ENCODE assay signal across 8 mouse cellular contexts in the genomic region with DNA sequence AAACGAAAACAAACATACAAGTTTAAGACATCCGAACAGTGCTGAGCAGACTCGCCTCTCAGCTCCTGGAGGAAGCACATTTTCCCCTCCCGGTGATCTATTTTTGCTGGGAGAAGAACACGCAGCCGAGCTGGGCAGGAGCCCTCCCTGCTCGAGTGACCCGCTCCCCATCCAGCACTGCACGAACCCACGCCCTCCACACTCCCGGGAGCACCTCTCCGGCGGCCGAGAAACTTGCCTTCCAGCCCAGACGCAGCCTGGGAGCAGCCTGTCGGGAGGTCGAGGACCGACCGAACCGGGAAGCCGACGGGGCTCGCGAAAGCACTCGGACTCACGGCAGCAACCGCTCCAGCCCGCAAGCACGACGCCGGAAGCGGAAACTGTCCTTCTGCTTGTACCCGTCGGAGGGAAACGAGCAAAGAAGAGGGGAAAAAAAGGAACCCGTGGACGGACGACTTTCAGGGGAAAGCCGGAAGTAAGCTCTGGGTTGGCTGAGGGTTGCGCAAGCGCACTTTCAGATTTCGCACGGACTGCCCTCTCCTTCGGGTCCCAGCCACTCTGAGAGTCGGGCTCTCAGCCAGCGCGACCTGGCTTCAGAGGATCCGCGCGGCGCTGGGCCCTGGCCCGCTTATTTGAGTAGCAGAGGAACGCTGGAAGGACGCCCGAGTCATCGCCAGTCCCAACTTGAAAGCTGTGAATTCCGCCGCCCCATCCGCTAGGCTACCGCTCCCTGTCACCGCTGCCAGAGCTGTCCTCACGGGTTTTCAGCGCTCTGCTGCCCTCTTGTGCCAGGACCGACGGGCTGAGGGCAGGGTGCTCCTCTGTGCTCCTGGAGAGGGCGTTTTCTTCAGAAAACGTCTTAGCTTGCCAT. TPM values are rescaled to one million over a fixed set of nuclear protein-coding genes. Genes with fewer than 3 reads are reported as not detected.
DNase-seq lines count a peak whose midpoint lies in the region; ATAC-seq and TF ChIP-seq lines count a peak whose summit lies in the region.

Gene Bms1 (minus strand): TSS at position 425 of the 871 bp plus-strand sequence.

- ATAC-seq in heart, embryonic 11.5 days (replicated peaks; ENCODE audit: insufficient number of reproducible peaks, low FRiP score, low TSS enrichment): peak; percentile 93
- peak; percentile 98 for ATAC-seq in kidney, embryonic 16.5 days (ENCODE audit: low FRiP score, low TSS enrichment)

- no peaks in the 10 kb centered on the region for H3K27me3 ChIP-seq in C2C12 (ENCODE audit: control insufficient read depth, insufficient read depth, insufficient read length)
- no peaks in the 10 kb centered on the region for H3K27me3 ChIP-seq in erythroblast, embryonic 14.5 days (ENCODE audit: control insufficient read depth)
- no peaks in the 10 kb centered on the region for H3K27me3 ChIP-seq in heart, embryonic 11.5 days (ENCODE audit: control insufficient read depth, insufficient read depth, low read length)
- H3K27me3 ChIP-seq in kidney, embryonic 16.5 days (ENCODE audit: insufficient read depth, low read length): no peaks in the 10 kb centered on the region
- H3K27me3 ChIP-seq in liver, adult 2 months (ENCODE audit: control insufficient read depth, insufficient read depth, low read length): no peaks in the 10 kb centered on the region
- no peaks in the 10 kb centered on the region for H3K27me3 ChIP-seq in myocyte (ENCODE audit: control insufficient read depth, insufficient read depth, insufficient read length)
- H3K27me3 ChIP-seq in splenic B cell, adult 2 months (ENCODE audit: control insufficient read depth, insufficient read depth, low read length, poor library complexity, severe bottlenecking): no peaks in the 10 kb centered on the region

- H3K4me2 ChIP-seq in heart, embryonic 11.5 days: peak within 1 kb of the TSS; percentile 68
- H3K4me2 ChIP-seq in kidney, embryonic 16.5 days (replicated peaks; ENCODE audit: low read depth, low read length): peak within 1 kb of the TSS; percentile 71
- H3K4me2 ChIP-seq in myocyte (ENCODE audit: low read depth): peak within 1 kb of the TSS; percentile 79

- WGBS in heart, embryonic 11.5 days (ENCODE audit: insufficient replicate concordance): under 1% methylated on average over 67 of the region's 67 CpGs
- under 1% methylated on average over 67 of the region's 67 CpGs for WGBS in kidney, embryonic 16.5 days
- under 1% methylated on average over 67 of the region's 67 CpGs for WGBS in liver, adult 2 months

- peak; percentile 99 for DNase-seq in brain, embryonic 14.5 days (ENCODE audit: low read depth)
- peak; percentile 95 for DNase-seq in liver, adult 2 months (ENCODE audit: extremely low read depth, low read depth, low spot score)
- DNase-seq in splenic B cell, adult 2 months (ENCODE audit: low read depth, low spot score): peak; percentile 97

- 0 out of 2 replicates have a peak within 1 kb of the TSS, but pooled peaks have one; percentile 16 for H3K27ac ChIP-seq in heart, embryonic 11.5 days (ENCODE audit: low read depth, low read length)
- H3K27ac ChIP-seq in kidney, embryonic 16.5 days (ENCODE audit: low read length): peak within 1 kb of the TSS; percentile 84
- peak within 1 kb of the TSS; percentile 50 for H3K27ac ChIP-seq in liver, adult 2 months (replicated peaks; ENCODE audit: insufficient read depth, low read depth, low read length)

- H3K79me3 ChIP-seq in C2C12 (ENCODE audit: low read depth): peaks cover 19% of the 10 kb centered on the region

- peak within 1 kb of the TSS; percentile 75 for H3K9ac ChIP-seq in heart, embryonic 11.5 days (ENCODE audit: low read depth, low read length)
- H3K9ac ChIP-seq in kidney, embryonic 16.5 days (replicated peaks; ENCODE audit: low read length): peak within 1 kb of the TSS; percentile 78
- H3K9ac ChIP-seq in liver, adult 2 months (ENCODE audit: low read depth, low read length): peak within 1 kb of the TSS; percentile 88

- no peaks in the 10 kb centered on the region for H3K9me3 ChIP-seq in erythroblast, embryonic 14.5 days (ENCODE audit: control insufficient read depth, low read length)
- no peaks in the 10 kb centered on the region for H3K9me3 ChIP-seq in heart, embryonic 11.5 days (replicated peaks; ENCODE audit: control insufficient read depth, low read length)
- H3K9me3 ChIP-seq in kidney, embryonic 16.5 days (ENCODE audit: low read length): no peaks in the 10 kb centered on the region

- H3ac ChIP-seq in C2C12 (ENCODE audit: control insufficient read depth, insufficient read length, low read depth): peak within 1 kb of the TSS; percentile 97
- H3ac ChIP-seq in myocyte (ENCODE audit: control insufficient read depth, insufficient read length): peak within 1 kb of the TSS; percentile 54

- H3K36me3 ChIP-seq in C2C12 (ENCODE audit: control insufficient read depth, insufficient read depth) (peaks cover 38% of the 10 kb centered on the region), myocyte (ENCODE audit: control insufficient read depth, insufficient read depth) (peaks cover 15% of the 10 kb centered on the region)
- peaks cover 34% of the 10 kb centered on the region for H3K36me3 ChIP-seq in erythroblast, embryonic 14.5 days (ENCODE audit: control insufficient read depth)
- peaks cover 6% of the 10 kb centered on the region; the same call in 1 of the 2 replicates for H3K36me3 ChIP-seq in heart, embryonic 11.5 days (ENCODE audit: control insufficient read depth, insufficient read depth, low read length)
- peaks cover 22% of the 10 kb centered on the region for H3K36me3 ChIP-seq in kidney, embryonic 16.5 days (ENCODE audit: insufficient read depth, low read length)
- H3K36me3 ChIP-seq in liver, adult 2 months (ENCODE audit: control insufficient read depth, insufficient read depth, low read length): peaks cover 11% of the 10 kb centered on the region
- peaks cover 7% of the 10 kb centered on the region; the same call in 1 of the 2 replicates for H3K36me3 ChIP-seq in splenic B cell, adult 2 months (ENCODE audit: control insufficient read depth, insufficient read depth, low read length, poor library complexity, severe bottlenecking)

- peak within 1 kb of the TSS; percentile 95 for H3K4me3 ChIP-seq in C2C12 (ENCODE audit: insufficient read depth, poor library complexity, severe bottlenecking)
- H3K4me3 ChIP-seq in erythroblast, embryonic 14.5 days (replicated peaks): peak within 1 kb of the TSS; percentile 97
- peak within 1 kb of the TSS; percentile 61 for H3K4me3 ChIP-seq in heart, embryonic 11.5 days (ENCODE audit: low read depth, low read length)
- H3K4me3 ChIP-seq in kidney, embryonic 16.5 days (ENCODE audit: low read length): peak within 1 kb of the TSS; percentile 77
- H3K4me3 ChIP-seq in liver, adult 2 months (ENCODE audit: insufficient read depth, low read depth, low read length): peak within 1 kb of the TSS; percentile 89
- peak within 1 kb of the TSS; percentile 76 for H3K4me3 ChIP-seq in myocyte

- TF ChIP-seq CTCF in C2C12 (IDR thresholded peaks at IDR 0.05; ENCODE audit: control insufficient read depth, insufficient read depth, insufficient read length): peak; percentile 94
- peak; percentile 91 for TF ChIP-seq CTCF in brain, embryonic 14.5 days (IDR thresholded peaks at IDR 0.05; ENCODE audit: borderline replicate concordance, extremely low read depth, insufficient read depth, insufficient read length)
- TF ChIP-seq CTCF in liver, adult 2 months (IDR thresholded peaks at IDR 0.05; ENCODE audit: low read depth, low read length): peak; percentile 97

- peaks cover 45% of the 10 kb centered on the region for H3K79me2 ChIP-seq in C2C12 (ENCODE audit: control insufficient read depth, insufficient read depth)
- peaks cover 5% of the 10 kb centered on the region; the same call in 1 of the 2 replicates for H3K79me2 ChIP-seq in liver, adult 2 months (ENCODE audit: control insufficient read depth, insufficient read depth, low read length)
- peaks cover 13% of the 10 kb centered on the region for H3K79me2 ChIP-seq in myocyte (ENCODE audit: control insufficient read depth, insufficient read depth)

- TF ChIP-seq POLR2A in brain, embryonic 14.5 days (IDR thresholded peaks at IDR 0.05; ENCODE audit: borderline replicate concordance, extremely low read depth, insufficient read depth, insufficient read length, poor library complexity, severe bottlenecking): peak; percentile 50; the same call in 1 of the 2 replicates
- peak; percentile 75 for TF ChIP-seq POLR2A in liver, adult 2 months (IDR thresholded peaks at IDR 0.05; ENCODE audit: extremely low read depth, insufficient read depth, low read length)
- TF ChIP-seq POLR2A in myocyte (IDR thresholded peaks at IDR 0.05; ENCODE audit: insufficient read length, low read depth): peak; percentile 95

- peaks cover 19% of the 10 kb centered on the region for H3K4me1 ChIP-seq in erythroblast, embryonic 14.5 days (ENCODE audit: control insufficient read depth)
- H3K4me1 ChIP-seq in heart, embryonic 11.5 days (ENCODE audit: control insufficient read depth, insufficient read depth, low read length): peaks cover 3% of the 10 kb centered on the region; the same call in 1 of the 2 replicates
- peaks cover 7% of the 10 kb centered on the region; the same call in 1 of the 2 replicates for H3K4me1 ChIP-seq in kidney, embryonic 16.5 days (ENCODE audit: insufficient read depth, low read length)
- H3K4me1 ChIP-seq in liver, adult 2 months (ENCODE audit: control insufficient read depth, insufficient read depth, low read length): peaks cover 3% of the 10 kb centered on the region; the same call in 1 of the 2 replicates

TF ChIP-seq in C2C12, 6 proteins besides CTCF, POLR2A, EP300 and RAD21 (continues in another document):
- TF ChIP-seq MYOG (IDR thresholded peaks at IDR 0.05; ENCODE audit: control insufficient read depth, extremely low read depth, insufficient read length) (no peak), FOSL1 (IDR thresholded peaks at IDR 0.05; ENCODE audit: insufficient read depth, low read length, poor library complexity, severe bottlenecking) (no peak), CEBPB (IDR thresholded peaks at IDR 0.05; ENCODE audit: low read depth) (peak; percentile 96), MYOD1 (IDR thresholded peaks at IDR 0.05; ENCODE audit: control insufficient read depth, insufficient read length, low read depth) (no peak)

TF ChIP-seq in myocyte, 11 proteins besides CTCF, POLR2A, EP300 and RAD21 (continues in another document):
- TF ChIP-seq MYOD1 (IDR thresholded peaks at IDR 0.05; ENCODE audit: control insufficient read depth in 1 of 3, insufficient read length in 2 of 3, low read depth in 2 of 3) (no peak), SRF (IDR thresholded peaks at IDR 0.05; ENCODE audit: control insufficient read depth, insufficient read length, low read depth) (no peak), POLR2AphosphoS2 (IDR thresholded peaks at IDR 0.05; ENCODE audit: insufficient read length, low read depth) (peak; percentile 95), REST (IDR thresholded peaks at IDR 0.05; ENCODE audit: insufficient read depth, insufficient read length) (no peak)

RNA-seq across cellular contexts. Expression of gene Bms1, which starts in this region (rescaled TPM):
- polyA plus RNA-seq in C2C12 (2012; fragmentation: generic; extraction: Trizol) (20.5 TPM), myocyte (2012; fragmentation: generic; extraction: Trizol) (15.8 TPM)
- polyA plus RNA-seq in brain, embryonic 14.5 days (2012; rRNA removed): 11.9 and 21.2 TPM in 2 replicates
- polyA plus RNA-seq in erythroblast, embryonic 14.5 days (2012): 0.55 and 1.0 TPM in 2 replicates
- 25.1 and 31.6 TPM in 2 replicates for polyA plus RNA-seq in heart, embryonic 11.5 days (2014; fragmentation: Nextera tagmentation; extraction: Ambion mirVana)
- polyA plus RNA-seq in kidney, embryonic 16.5 days (2015; fragmentation: Nextera tagmentation; extraction: Ambion mirVana): 40.0 and 40.4 TPM in 2 replicates
- 8.9 and 11.1 TPM in 2 replicates for total RNA-seq in liver, adult 2 months (2014; rRNA removed)
- polyA plus RNA-seq in liver, adult 2 months (2012; rRNA removed): 2.0 and 2.5 TPM in 2 replicates

Comparison
In these comparisons a context has a peak if more than half of its experiments do, and no peak if none do; other contexts are left out.
1. Peak in every context shown above with its lines: DNase-seq, ATAC-seq, H3K4me3 ChIP-seq and H3K27ac ChIP-seq.
2. H3K27ac ChIP-seq: peak in every context shown above with its lines; median percentile 84 in kidney, embryonic 16.5 days; 50 in liver, adult 2 months; 16 in heart, embryonic 11.5 days.